Mouse (Mus musculus) embryonic facial prominence, embryonic 15.5 days (tissue): ENCODE measurements around the gene Alx3. TPM values are rescaled to one million over a fixed set of nuclear protein-coding genes. Genes with fewer than 3 reads are reported as not detected.

Experiments used
- ATAC-seq: fragments of 200-750 bp; cut with Nextera tagmentation; 2 replicates; pipeline ENCODE4 v1.8.0; 2017; ENCODE audit warnings: low read depth, moderate TSS enrichment; ENCODE audit not compliant: insufficient number of reproducible peaks, low FRiP score, low TSS enrichment
- H3K27ac ChIP-seq: fragments of 300-500 bp; sonication (generic); replicated peaks from 2 replicates; pipeline ENCODE4 v1.5.1; 2015; ENCODE audit warnings: mild to moderate bottlenecking, inconsistent platforms
- H3K27me3 ChIP-seq: fragments of 300-500 bp; sonication (generic); 2 replicates; pipeline ENCODE4 v1.6.1; 2015; ENCODE audit warnings: inconsistent platforms
- H3K36me3 ChIP-seq: fragments of 300-500 bp; sonication (generic); 2 replicates; pipeline ENCODE4 v1.6.1; 2015; ENCODE audit warnings: mild to moderate bottlenecking, inconsistent platforms
- H3K4me1 ChIP-seq: fragments of 300-500 bp; sonication (generic); 2 replicates; pipeline ENCODE4 v1.6.1; 2015; ENCODE audit warnings: inconsistent platforms
- H3K4me2 ChIP-seq: fragments of 300-500 bp; sonication (generic); replicated peaks from 2 replicates; pipeline ENCODE4 v1.6.1; 2015; ENCODE audit warnings: mild to moderate bottlenecking, inconsistent platforms
- H3K4me3 ChIP-seq: fragments of 300-500 bp; sonication (generic); replicated peaks from 2 replicates; pipeline ENCODE4 v1.5.1; 2015; ENCODE audit warnings: mild to moderate bottlenecking, inconsistent platforms
- H3K9ac ChIP-seq: fragments of 300-500 bp; sonication (generic); 2 replicates; pipeline ENCODE4 v1.6.1; 2015; ENCODE audit warnings: inconsistent platforms
- H3K9me3 ChIP-seq: fragments of 300-500 bp; sonication (generic); replicated peaks from 2 replicates; pipeline ENCODE4 v1.6.1; 2016; ENCODE audit warnings: inconsistent platforms
- WGBS: fragments of 180-500 bp; shearing (Covaris S2); methylation state at CpG from one replicate; pipeline ENCODE4 v1.1.7; 2015; 5-methylcytosine and 5-hydroxymethylcytosine counted together
- polyA plus RNA-seq: library from polyadenylated mRNA; unstranded; fragments of >200 nt; fragmentation: Nextera tagmentation; extraction: Ambion mirVana; gene quantifications from 2 replicates; pipeline ENCODE4 v1.2.1, GENCODE M21; 2015

The Alx3 gene
- polyA plus RNA-seq, 1 experiment from 2014 or later = 20.1 TPM

- H3K27me3 ChIP-seq = peaks cover 80% of the 10 kb centered on the region
- ATAC-seq = no peak
- 27% methylated on average over 1 of the region's 1 CpGs for WGBS
- H3K36me3 ChIP-seq = no peaks in the 10 kb centered on the region
- no peak overlapping the region for H3K9ac ChIP-seq
- H3K27ac ChIP-seq = no peak overlapping the region
- no peak overlapping the region for H3K4me3 ChIP-seq
- no peaks in the 10 kb centered on the region for H3K9me3 ChIP-seq
- H3K4me2 ChIP-seq = peak overlapping the region; percentile 76; the same call in 1 of the 2 replicates
- H3K4me1 ChIP-seq = peaks cover 24% of the 10 kb centered on the region
Observed at GRCm38 (mm10) chr3:107583893-107584292, 10.9 kb upstream of the Alx3 start.

DNA sequence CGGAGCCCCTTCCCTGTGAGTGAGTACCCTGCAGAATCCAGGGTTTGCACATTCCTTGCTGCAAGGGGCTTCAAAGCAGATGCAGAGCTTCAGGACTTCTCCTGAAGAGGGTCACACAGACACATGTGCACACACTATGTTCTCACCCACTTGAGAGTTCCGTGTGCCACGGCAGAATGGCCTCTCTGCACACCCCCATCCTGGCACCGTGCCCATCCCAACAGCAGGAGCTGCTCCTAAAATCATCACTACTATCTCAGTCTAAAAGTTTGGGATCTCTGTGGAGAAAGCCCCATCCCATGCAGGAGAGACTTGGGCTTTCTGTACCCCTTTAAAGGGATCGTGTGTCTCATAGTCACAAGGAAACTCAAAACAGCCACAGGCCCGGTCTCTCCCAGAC lies 8.3 kb upstream of the Alx3 start:
- H3K36me3 ChIP-seq = no peaks in the 10 kb centered on the region
- peaks cover 20% of the 10 kb centered on the region for H3K4me1 ChIP-seq
- H3K4me2 ChIP-seq = no peak overlapping the region
- WGBS = 46% methylated on average over 6 of the region's 6 CpGs
- no peak for ATAC-seq
- no peak overlapping the region for H3K9ac ChIP-seq
- peaks cover 75% of the 10 kb centered on the region for H3K27me3 ChIP-seq
- no peaks in the 10 kb centered on the region for H3K9me3 ChIP-seq
- no peak overlapping the region for H3K4me3 ChIP-seq
- no peak overlapping the region for H3K27ac ChIP-seq

- no peaks in the 10 kb centered on the region for H3K9me3 ChIP-seq
- H3K36me3 ChIP-seq = no peaks in the 10 kb centered on the region
- peaks cover 29% of the 10 kb centered on the region for H3K4me1 ChIP-seq
- no peak for ATAC-seq
- no peak overlapping the region for H3K27ac ChIP-seq
- H3K4me2 ChIP-seq = no peak overlapping the region
- 74% methylated on average over 1 of the region's 1 CpGs for WGBS
- no peak overlapping the region for H3K9ac ChIP-seq
- no peak overlapping the region for H3K4me3 ChIP-seq
- peaks cover 79% of the 10 kb centered on the region for H3K27me3 ChIP-seq
Observed at GRCm38 (mm10) chr3:107591612-107592011, 3.2 kb upstream of the Alx3 start.

GRCm38 (mm10) chr3:107593632-107594031 lies 1.2 kb upstream of the Alx3 start:
- Histone ChIP-seq H3K9me3 (no peaks in the 10 kb centered on the region), H3K4me1 (peaks cover 30% of the 10 kb centered on the region), H3K9ac (no peak overlapping the region), H3K27me3 (peaks cover 75% of the 10 kb centered on the region), H3K27ac (no peak overlapping the region), H3K4me3 (no peak overlapping the region), H3K36me3 (no peaks in the 10 kb centered on the region), H3K4me2 (peak overlapping the region; percentile 4; the same call in 1 of the 2 replicates)
- 42% methylated on average over 2 of the region's 2 CpGs for WGBS
- no peak for ATAC-seq

GRCm38 (mm10) chr3:107595264-107595937 lies 570 bp downstream of the Alx3 start:
- Histone ChIP-seq H3K4me1 (peaks cover 42% of the 10 kb centered on the region), H3K4me2 (peak overlapping the region; percentile 65), H3K27me3 (peaks cover 83% of the 10 kb centered on the region), H3K27ac (peak overlapping the region; percentile 82), H3K9ac (peak overlapping the region; percentile 39), H3K9me3 (no peaks in the 10 kb centered on the region), H3K4me3 (peak overlapping the region; percentile 56), H3K36me3 (no peaks in the 10 kb centered on the region)
- under 1% methylated on average over 50 of the region's 50 CpGs for WGBS
- ATAC-seq = no peak

DNA sequence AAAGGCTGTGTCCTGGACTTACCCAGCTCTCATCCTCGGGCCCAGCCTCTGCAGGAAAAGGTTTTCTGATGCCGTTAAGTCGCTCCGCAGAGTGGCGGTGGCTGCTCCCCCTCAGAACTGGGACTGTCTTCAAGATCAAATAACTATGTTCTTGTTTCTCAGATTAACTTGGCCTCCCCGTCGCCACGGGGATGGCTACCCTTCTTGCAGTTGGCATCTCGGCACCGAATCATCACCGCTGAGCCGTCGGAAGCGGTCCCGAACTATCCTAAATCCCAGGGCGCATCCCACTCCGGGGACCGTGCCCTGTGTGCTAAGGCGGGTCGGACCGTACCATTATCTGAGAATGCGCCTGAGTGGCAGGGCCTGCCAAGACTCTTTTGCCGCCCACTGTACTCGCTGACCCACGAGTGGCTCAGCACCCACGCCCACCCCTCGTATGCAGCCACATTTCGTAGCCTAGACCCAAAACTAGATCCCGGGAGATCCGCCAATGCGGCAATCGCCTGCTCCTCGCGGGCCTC lies 1.2 kb downstream of the Alx3 start:
- Histone ChIP-seq H3K9me3 (no peaks in the 10 kb centered on the region), H3K36me3 (no peaks in the 10 kb centered on the region), H3K9ac (peak overlapping the region; percentile 39), H3K27me3 (peaks cover 87% of the 10 kb centered on the region), H3K4me1 (peaks cover 44% of the 10 kb centered on the region), H3K4me3 (peak overlapping the region; percentile 56), H3K27ac (peak overlapping the region; percentile 82), H3K4me2 (peak overlapping the region; percentile 65)
- WGBS = 1% methylated on average over 34 of the region's 34 CpGs
- ATAC-seq = no peak

GRCm38 (mm10) chr3:107596559-107596958 lies 1.7 kb downstream of the Alx3 start:
- no peak for ATAC-seq
- H3K9ac ChIP-seq = no peak overlapping the region
- peaks cover 44% of the 10 kb centered on the region for H3K4me1 ChIP-seq
- H3K27ac ChIP-seq = no peak overlapping the region
- peak overlapping the region; percentile 65 for H3K4me2 ChIP-seq
- H3K36me3 ChIP-seq = no peaks in the 10 kb centered on the region
- H3K4me3 ChIP-seq = peak overlapping the region; percentile 56
- no peaks in the 10 kb centered on the region for H3K9me3 ChIP-seq
- H3K27me3 ChIP-seq = peaks cover 82% of the 10 kb centered on the region
- WGBS = 3% methylated on average over 26 of the region's 26 CpGs

DNA sequence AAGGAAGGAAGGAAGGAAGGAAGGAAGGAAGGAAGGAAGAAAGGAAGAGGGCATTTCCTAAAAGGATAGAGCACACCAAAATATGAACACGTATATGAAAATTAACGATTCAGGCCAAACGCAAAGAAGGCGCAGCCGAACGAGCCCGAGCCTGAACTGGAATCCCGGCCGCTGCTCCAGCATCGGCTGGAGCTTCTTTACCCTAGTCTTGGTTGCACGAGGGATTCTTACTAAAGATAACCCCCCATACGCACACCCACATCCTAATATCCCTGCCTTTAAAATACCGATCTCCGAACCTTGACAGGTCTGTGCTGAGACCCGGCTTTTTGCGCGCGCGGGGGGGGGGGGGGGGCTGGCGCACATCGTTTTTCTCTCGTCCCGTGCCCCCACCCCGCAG lies 2.3 kb downstream of the Alx3 start:
- Histone ChIP-seq H3K27ac (no peak overlapping the region), H3K9ac (no peak overlapping the region), H3K4me1 (peaks cover 44% of the 10 kb centered on the region), H3K36me3 (no peaks in the 10 kb centered on the region), H3K9me3 (no peaks in the 10 kb centered on the region), H3K4me2 (peak overlapping the region; percentile 65), H3K4me3 (peak overlapping the region; percentile 56), H3K27me3 (peaks cover 78% of the 10 kb centered on the region)
- no peak for ATAC-seq
- WGBS = 8% methylated on average over 21 of the region's 24 CpGs

- no peak for ATAC-seq
- 0 out of 2 replicates have a peak overlapping the region, but pooled peaks have one; percentile 28 for H3K27ac ChIP-seq
- no peak overlapping the region for H3K9ac ChIP-seq
- no peaks in the 10 kb centered on the region for H3K36me3 ChIP-seq
- H3K4me1 ChIP-seq = peaks cover 44% of the 10 kb centered on the region
- peaks cover 71% of the 10 kb centered on the region for H3K27me3 ChIP-seq
- H3K9me3 ChIP-seq = no peaks in the 10 kb centered on the region
- peak overlapping the region; percentile 65; the same call in 1 of the 2 replicates for H3K4me2 ChIP-seq
- 15% methylated on average over 22 of the region's 22 CpGs for WGBS
- H3K4me3 ChIP-seq = peak overlapping the region; percentile 56
Observed at GRCm38 (mm10) chr3:107597586-107598389, 3.0 kb downstream of the Alx3 start.

DNA sequence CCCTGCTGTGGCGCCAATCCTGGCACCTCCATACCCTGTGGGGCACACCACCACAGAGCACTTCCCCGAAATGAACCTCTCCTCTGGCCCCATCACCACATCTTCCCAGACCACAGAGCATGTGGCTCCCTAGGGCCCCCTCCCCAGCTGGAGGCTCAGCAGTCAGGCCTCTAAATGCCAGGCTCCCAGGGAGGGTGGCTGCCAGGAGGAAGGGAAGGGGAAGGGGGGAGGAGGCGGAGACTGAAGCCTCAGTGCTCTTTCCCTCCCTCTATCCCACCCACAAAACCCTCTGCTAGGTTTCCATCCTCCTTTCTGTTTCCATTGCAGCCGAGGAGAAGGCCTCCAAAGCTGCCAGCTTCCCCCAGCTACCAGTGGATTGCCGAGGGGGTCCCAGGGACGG lies 5.3 kb downstream of the Alx3 start:
- Histone ChIP-seq H3K27me3 (peaks cover 49% of the 10 kb centered on the region), H3K4me3 (peak overlapping the region; percentile 19; the same call in 1 of the 2 replicates), H3K4me2 (peak overlapping the region; percentile 16), H3K4me1 (peaks cover 34% of the 10 kb centered on the region), H3K9me3 (no peaks in the 10 kb centered on the region), H3K9ac (no peak overlapping the region), H3K36me3 (no peaks in the 10 kb centered on the region), H3K27ac (peak overlapping the region; percentile 56)
- WGBS = 35% methylated on average over 6 of the region's 6 CpGs
- ATAC-seq = peak; percentile 76

- Histone ChIP-seq H3K27ac (no peak overlapping the region), H3K9ac (no peak overlapping the region), H3K4me3 (no peak overlapping the region), H3K9me3 (no peaks in the 10 kb centered on the region), H3K27me3 (peaks cover 5% of the 10 kb centered on the region; the same call in 1 of the 2 replicates), H3K4me1 (peaks cover 7% of the 10 kb centered on the region), H3K36me3 (0 out of 2 replicates have a peak, but pooled peaks cover under 1% of the 10 kb centered on the region), H3K4me2 (no peak overlapping the region)
- ATAC-seq = no peak
- 4% methylated on average over 4 of the region's 4 CpGs for WGBS
Observed at GRCm38 (mm10) chr3:107605304-107605703, 10.5 kb downstream of the Alx3 start.
